Mouse (Mus musculus): ENCODE data around the gene Dyrk3.

DNA sequence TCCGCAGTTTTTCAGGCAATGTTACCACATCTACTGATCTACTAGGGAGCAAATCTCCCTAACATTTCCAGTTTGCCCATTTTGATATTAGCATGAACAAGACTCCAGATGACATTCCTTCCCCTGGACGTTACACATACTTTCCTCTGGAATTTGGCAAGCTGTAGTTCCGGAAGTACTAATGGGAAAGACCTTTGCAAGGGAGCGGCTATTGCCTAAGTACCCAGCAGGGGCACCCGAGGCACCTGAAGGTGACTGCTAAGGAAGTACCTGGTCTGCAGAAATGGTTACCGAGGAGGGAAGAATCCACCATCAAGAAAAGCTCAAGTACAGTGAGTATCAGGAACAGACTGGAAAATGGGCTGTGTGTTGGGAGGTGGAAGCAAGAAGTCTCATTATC, 25.6 kb downstream of the Dyrk3 start:
- TF ChIP-seq HCFC1 (IDR thresholded peaks at IDR 0.05; ENCODE audit: borderline replicate concordance, insufficient read depth, low read length) (no peak), CHD2 (IDR thresholded peaks at IDR 0.05; ENCODE audit: low read depth, low read length) (no peak)

Data from ES-E14 (cell line).